In the genomic region with DNA sequence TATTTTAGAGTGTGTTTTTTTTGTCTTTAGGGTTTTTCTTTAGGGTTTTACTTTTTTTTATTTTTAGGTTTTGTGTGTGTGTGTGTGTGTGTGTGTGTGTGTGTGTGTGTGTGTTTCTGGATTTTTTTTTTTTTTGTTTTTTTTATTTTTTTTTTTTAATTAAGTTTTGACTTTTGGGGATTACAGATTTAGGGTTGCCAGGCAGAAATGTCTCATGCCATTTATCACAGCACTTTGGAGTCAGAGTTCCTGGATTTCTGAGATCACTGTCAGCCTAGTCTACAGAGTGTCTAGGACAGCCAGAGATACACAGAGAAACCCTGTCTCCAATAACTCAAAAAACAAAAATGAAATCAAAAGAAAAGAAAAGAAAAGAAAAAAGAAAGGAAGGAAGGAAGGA, we compare ENCODE assay signal across 47 mouse cellular contexts. TPM values are rescaled to one million over a fixed set of nuclear protein-coding genes. Genes with fewer than 3 reads are reported as not detected.
"Had no signal": no experiment of that assay in that cellular context is flagged by ENCODE, and none has a peak within 500 bp of the region (broad histone marks: within the 10 kb centered on the region; RNA-seq: fewer than 3 reads in every experiment).

No protein-coding gene starts in this region.

- H3K4me1 ChIP-seq: limb, embryonic 10.5 days; limb, embryonic 12.5 days; limb, embryonic 13.5 days; limb, embryonic 15.5 days; liver, embryonic 12.5 days; liver, embryonic 13.5 days; liver, embryonic 15.5 days; lung, embryonic 15.5 days; megakaryocyte, embryonic 14.5 days; midbrain, embryonic 10.5 days; midbrain, embryonic 12.5 days; midbrain, embryonic 13.5 days; midbrain, embryonic 15.5 days; neural tube, embryonic 12.5 days had no signal

- ATAC-seq: liver, embryonic 12.5 days; liver, postnatal 0 days; lung, postnatal 0 days; midbrain, embryonic 13.5 days; midbrain, embryonic 15.5 days; midbrain, embryonic 16.5 days had no signal

- DNase-seq: left cerebral cortex, postnatal 4 days; liver; liver, embryonic 13.5 days; liver, postnatal 0 days; lung, adult 18-20 months; lung, adult 2 months; lung, embryonic 14.5 days; lung, postnatal 10 days; lung, postnatal 14 days; lung, postnatal 36 days; lung, postnatal 4 days; midbrain, embryonic 14.5 days had no signal

- H3K9me3 ChIP-seq: limb, embryonic 10.5 days; limb, embryonic 12.5 days; limb, embryonic 13.5 days; limb, embryonic 15.5 days; liver, embryonic 12.5 days; liver, embryonic 13.5 days; liver, embryonic 15.5 days; lung, embryonic 15.5 days; megakaryocyte, embryonic 14.5 days; midbrain, embryonic 10.5 days; midbrain, embryonic 12.5 days; midbrain, embryonic 13.5 days; midbrain, embryonic 15.5 days; neural tube, embryonic 12.5 days had no signal

- H3K9ac ChIP-seq: limb, embryonic 12.5 days; limb, embryonic 13.5 days; limb, embryonic 15.5 days; liver, embryonic 12.5 days; liver, embryonic 13.5 days; liver, embryonic 14.5 days; liver, embryonic 15.5 days; liver, postnatal 0 days; lung, embryonic 14.5 days; lung, embryonic 15.5 days; midbrain, embryonic 12.5 days; midbrain, embryonic 13.5 days; midbrain, embryonic 15.5 days; neural tube, embryonic 12.5 days had no signal

- H3K4me3 ChIP-seq: limb, embryonic 10.5 days; limb, embryonic 12.5 days; limb, embryonic 13.5 days; limb, embryonic 15.5 days; liver, embryonic 12.5 days; liver, embryonic 13.5 days; liver, embryonic 15.5 days; lung, embryonic 15.5 days; megakaryocyte, embryonic 14.5 days; midbrain, embryonic 10.5 days; midbrain, embryonic 12.5 days; midbrain, embryonic 13.5 days; midbrain, embryonic 15.5 days; myocyte; neural tube, embryonic 12.5 days had no signal

- H3K4me2 ChIP-seq: limb, embryonic 12.5 days; limb, embryonic 13.5 days; limb, embryonic 15.5 days; liver, embryonic 11.5 days; liver, embryonic 12.5 days; liver, embryonic 13.5 days; liver, embryonic 15.5 days; lung, embryonic 14.5 days; lung, embryonic 15.5 days; midbrain, embryonic 11.5 days; midbrain, embryonic 12.5 days; midbrain, embryonic 13.5 days; midbrain, embryonic 15.5 days; neural tube, embryonic 12.5 days had no signal

- H3K36me3 ChIP-seq: limb, embryonic 10.5 days; limb, embryonic 12.5 days; limb, embryonic 13.5 days; limb, embryonic 15.5 days; liver, embryonic 12.5 days; liver, embryonic 13.5 days; liver, embryonic 15.5 days; lung, embryonic 15.5 days; midbrain, embryonic 10.5 days; midbrain, embryonic 12.5 days; midbrain, embryonic 13.5 days; midbrain, embryonic 15.5 days; neural tube, embryonic 12.5 days had no signal

- H3K27me3 ChIP-seq: limb, embryonic 12.5 days; limb, embryonic 13.5 days; limb, embryonic 15.5 days; liver, embryonic 12.5 days; liver, embryonic 13.5 days; liver, embryonic 15.5 days; lung, embryonic 15.5 days; megakaryocyte, embryonic 14.5 days; midbrain, embryonic 12.5 days; midbrain, embryonic 13.5 days; midbrain, embryonic 15.5 days; neural tube, embryonic 12.5 days had no signal

- H3K27ac ChIP-seq: limb, embryonic 10.5 days; limb, embryonic 12.5 days; limb, embryonic 13.5 days; limb, embryonic 15.5 days; liver, embryonic 12.5 days; liver, embryonic 13.5 days; liver, embryonic 14.5 days; liver, embryonic 15.5 days; lung, embryonic 15.5 days; macrophage; midbrain, embryonic 10.5 days; midbrain, embryonic 12.5 days; midbrain, embryonic 13.5 days; midbrain, embryonic 15.5 days; neural tube, embryonic 12.5 days had no signal

RNA-seq across cellular contexts. Expression of a gene that starts 14.5 kb away (rescaled TPM):
- total RNA-seq: left cerebral cortex, postnatal 10 days; left cerebral cortex, postnatal 14 days; left cerebral cortex, postnatal 25 days; left cerebral cortex, postnatal 36 days; left cerebral cortex, postnatal 4 days; liver, adult 2 months; megakaryocyte progenitor cell, adult 5-6 weeks; megakaryocyte, adult 5-6 weeks; megakaryocyte-erythroid progenitor cell, adult 5-6 weeks; midbrain, postnatal 0 days; monocyte, adult 5-6 weeks had no signal
- polyA plus RNA-seq: limb, embryonic 10.5 days; limb, embryonic 11.5 days; limb, embryonic 12.5 days; limb, embryonic 13.5 days; limb, embryonic 14.5 days; limb, embryonic 15.5 days; liver, adult 2 months; liver, embryonic 11.5 days; liver, embryonic 12.5 days; liver, embryonic 13.5 days; liver, embryonic 14.5 days; liver, embryonic 15.5 days; liver, embryonic 16.5 days; liver, postnatal 0 days; lung, adult 2 months; lung, embryonic 14.5 days; lung, embryonic 15.5 days; lung, embryonic 16.5 days; lung, postnatal 0 days; macrophage; midbrain, embryonic 10.5 days; midbrain, embryonic 11.5 days; midbrain, embryonic 12.5 days; midbrain, embryonic 13.5 days; midbrain, embryonic 14.5 days; midbrain, embryonic 15.5 days; midbrain, embryonic 16.5 days; midbrain, postnatal 0 days; myocyte; neural tube, embryonic 11.5 days; neural tube, embryonic 12.5 days had no signal

RNA-seq across cellular contexts. Expression of a gene that starts 59.3 kb away (rescaled TPM):
- total RNA-seq: monocyte, adult 5-6 weeks had no signal
